Mouse (Mus musculus) layer of hippocampus, postnatal 25 days (tissue): ENCODE measurements around the gene Ipo4. TPM values are rescaled to one million over a fixed set of nuclear protein-coding genes. Genes with fewer than 3 reads are reported as not detected.

ENCODE experiments used
- total RNA-seq, 2 experiments: library from RNA; stranded (reverse); gene quantifications; 2 replicates each; pipeline ENCODE4 v1.2.3; 2021

The Ipo4 gene
- total RNA-seq, 2 experiments from 2014 or later, result 118 to 121 TPM

Other genes with a start within 250 kb of the Ipo4 start
- gene Dhrs4, start 157.2 kb downstream of the Ipo4 start, total RNA-seq, result 10 to 100 TPM; 20.7 to 22.1 TPM
- gene Carmil3, start 145.3 kb downstream of the Ipo4 start, total RNA-seq, result 10 to 100 TPM; 47.0 to 66.6 TPM
- gene Cpne6, start 125.5 kb downstream of the Ipo4 start, total RNA-seq, result 100 to 1,000 TPM; 664 to 669 TPM
- 1 to 10 TPM; 2.1 to 2.2 TPM for gene Nrl, start 111.0 kb downstream of the Ipo4 start, total RNA-seq
- 10 to 100 TPM; 37.2 to 37.8 TPM for gene Pck2, start 95.7 kb downstream of the Ipo4 start, total RNA-seq
- 10 to 100 TPM; 72.7 to 86.4 TPM for gene Dcaf11, start 76.0 kb downstream of the Ipo4 start, total RNA-seq
- under 1 TPM; 0.89 to 0.92 TPM for gene A730061H03Rik, start 75.6 kb downstream of the Ipo4 start, total RNA-seq
- gene Fitm1, start 60.3 kb downstream of the Ipo4 start, total RNA-seq, result not detected
- 10 to 100 TPM; 49.3 to 56.6 TPM for gene Psme1, start 57.8 kb downstream of the Ipo4 start, total RNA-seq
- gene Emc9, start 50.7 kb downstream of the Ipo4 start, total RNA-seq, result 10 to 100 TPM; 47.2 to 56.6 TPM
- gene Psme2, start 44.8 kb downstream of the Ipo4 start, total RNA-seq, result 10 to 100 TPM; 47.9 to 55.6 TPM
- 10 to 100 TPM; 36.4 to 41.9 TPM for gene Rnf31, start 44.2 kb downstream of the Ipo4 start, total RNA-seq
- 10 to 100 TPM in 1 of 2 experiments, 1 to 10 TPM in 1; 9.6 to 12.2 TPM for gene Irf9, start 32.4 kb downstream of the Ipo4 start, total RNA-seq
- gene Rec8, start 17.9 kb downstream of the Ipo4 start, total RNA-seq, result 1 to 10 TPM; 1.2 to 2.7 TPM
- gene Gm49378, start 1.9 kb upstream of the Ipo4 start, total RNA-seq, result 1 to 10 TPM; 2.1 to 6.3 TPM
- 10 to 100 TPM; 42.2 to 49.7 TPM for gene Tm9sf1, start 7.8 kb upstream of the Ipo4 start, total RNA-seq
- gene Tssk4, start 14.2 kb upstream of the Ipo4 start, total RNA-seq, result under 1 TPM; 0.71 to 0.94 TPM
- 10 to 100 TPM; 49.2 to 50.4 TPM for gene Mdp1, start 24.6 kb upstream of the Ipo4 start, total RNA-seq
- 10 to 100 TPM; 26.8 to 29.3 TPM for gene Gmpr2, start 36.0 kb upstream of the Ipo4 start, total RNA-seq
- 100 to 1,000 TPM; 303 to 311 TPM for gene Nedd8, start 36.2 kb upstream of the Ipo4 start, total RNA-seq
- 10 to 100 TPM; 14.0 to 14.9 TPM for gene Tinf2, start 45.9 kb upstream of the Ipo4 start, total RNA-seq
- gene Tgm1, start 78.0 kb upstream of the Ipo4 start, total RNA-seq, result under 1 TPM; 0.17 to 0.23 TPM
- 10 to 100 TPM; 40.1 to 45.0 TPM for gene Rabggta, start 86.3 kb upstream of the Ipo4 start, total RNA-seq
- gene Dhrs1, start 109.7 kb upstream of the Ipo4 start, total RNA-seq, result 10 to 100 TPM; 78.3 to 94.9 TPM
- 10 to 100 TPM; 13.4 to 13.6 TPM for gene Nop9, start 109.7 kb upstream of the Ipo4 start, total RNA-seq
- 1 to 10 TPM; 1.4 to 2.1 TPM for gene Cideb, start 122.5 kb upstream of the Ipo4 start, total RNA-seq
- under 1 TPM; 0.10 to 0.19 TPM for gene Ltb4r2, start 125.5 kb upstream of the Ipo4 start, total RNA-seq
- gene Ltb4r1, start 130.0 kb upstream of the Ipo4 start, total RNA-seq, result under 1 TPM in 1 of 2 experiments, not detected in 1; 0.32 TPM
- 1 to 10 TPM; 3.9 to 5.9 TPM for gene Adcy4, start 148.1 kb upstream of the Ipo4 start, total RNA-seq
- 1 to 10 TPM in 1 of 2 experiments, under 1 TPM in 1; 0.61 to 1.2 TPM for gene Ripk3, start 152.9 kb upstream of the Ipo4 start, total RNA-seq
- gene Nfatc4, start 187.2 kb upstream of the Ipo4 start, total RNA-seq, result 1 to 10 TPM; 1.6 to 3.9 TPM
- 10 to 100 TPM in 1 of 2 experiments, 1 to 10 TPM in 1; 8.5 to 10.7 TPM for gene Nynrin, start 218.1 kb upstream of the Ipo4 start, total RNA-seq
- gene Cbln3, start 248.4 kb upstream of the Ipo4 start, total RNA-seq, result 1 to 10 TPM in 1 of 2 experiments, under 1 TPM in 1; 0.42 to 1.4 TPM
- 10 to 100 TPM; 10.5 to 12.1 TPM for gene Khnyn, start 249.0 kb upstream of the Ipo4 start, total RNA-seq